Mouse (Mus musculus) midbrain, embryonic 16.5 days (tissue): ENCODE measurements at regions not wholly inside any gene's neighbourhood (a gene's known extent, or its start where the extent isn't known, plus 50 kb on each side); places are given as distances from the start of the nearest gene placed in this dataset.

Source experiments
- ATAC-seq: fragments of 200-750 bp; cut with Nextera tagmentation; 2 replicates; pipeline ENCODE4 v1.8.0; 2017; ENCODE audit warnings: moderate TSS enrichment
- H3K27ac ChIP-seq: fragments of 300-500 bp; sonication (generic); 2 replicates; pipeline ENCODE4 v1.5.1; 2014; ENCODE audit warnings: mild to moderate bottlenecking, low read length, mixed read lengths
- H3K27me3 ChIP-seq: fragments of 300-500 bp; sonication (generic); 2 replicates; pipeline ENCODE4 v1.6.1; 2014; ENCODE audit warnings: low read depth, low read length, mixed read lengths; ENCODE audit not compliant: control insufficient read depth, insufficient read depth
- H3K36me3 ChIP-seq: fragments of 300-500 bp; sonication (generic); 2 replicates; pipeline ENCODE4 v1.6.1; 2014; ENCODE audit warnings: mild to moderate bottlenecking, low read length, moderate library complexity, mixed read lengths; ENCODE audit not compliant: control insufficient read depth, insufficient read depth
- H3K4me1 ChIP-seq: fragments of 300-500 bp; sonication (generic); 2 replicates; pipeline ENCODE4 v1.6.1; 2014; ENCODE audit warnings: mild to moderate bottlenecking, low read length, mixed read lengths; ENCODE audit not compliant: control insufficient read depth, insufficient read depth
- H3K4me2 ChIP-seq: fragments of 300-500 bp; sonication (generic); 2 replicates; pipeline ENCODE4 v1.6.1; 2014; ENCODE audit warnings: mild to moderate bottlenecking, low read length, mixed read lengths
- H3K4me3 ChIP-seq: fragments of 300-500 bp; sonication (generic); 2 replicates; pipeline ENCODE4 v1.5.1; 2014; ENCODE audit warnings: low read depth, mild to moderate bottlenecking, low read length, moderate library complexity, mixed read lengths
- H3K9ac ChIP-seq: fragments of 300-500 bp; sonication (generic); 2 replicates; pipeline ENCODE4 v1.6.1; 2014; ENCODE audit warnings: low read depth, low read length, mixed read lengths
- H3K9me3 ChIP-seq: fragments of 300-500 bp; sonication (generic); replicated peaks from 2 replicates; pipeline ENCODE4 v1.6.1; 2014; ENCODE audit warnings: mild to moderate bottlenecking, low read length, mixed read lengths; ENCODE audit not compliant: control insufficient read depth, poor library complexity, severe bottlenecking
- WGBS: fragments of 180-500 bp; shearing (Covaris S2); extraction: QIAGEN DNeasy Blood & Tissue Kit; methylation state at CpG from one replicate; pipeline ENCODE4 v1.1.7; 2014; 5-methylcytosine and 5-hydroxymethylcytosine counted together

DNA sequence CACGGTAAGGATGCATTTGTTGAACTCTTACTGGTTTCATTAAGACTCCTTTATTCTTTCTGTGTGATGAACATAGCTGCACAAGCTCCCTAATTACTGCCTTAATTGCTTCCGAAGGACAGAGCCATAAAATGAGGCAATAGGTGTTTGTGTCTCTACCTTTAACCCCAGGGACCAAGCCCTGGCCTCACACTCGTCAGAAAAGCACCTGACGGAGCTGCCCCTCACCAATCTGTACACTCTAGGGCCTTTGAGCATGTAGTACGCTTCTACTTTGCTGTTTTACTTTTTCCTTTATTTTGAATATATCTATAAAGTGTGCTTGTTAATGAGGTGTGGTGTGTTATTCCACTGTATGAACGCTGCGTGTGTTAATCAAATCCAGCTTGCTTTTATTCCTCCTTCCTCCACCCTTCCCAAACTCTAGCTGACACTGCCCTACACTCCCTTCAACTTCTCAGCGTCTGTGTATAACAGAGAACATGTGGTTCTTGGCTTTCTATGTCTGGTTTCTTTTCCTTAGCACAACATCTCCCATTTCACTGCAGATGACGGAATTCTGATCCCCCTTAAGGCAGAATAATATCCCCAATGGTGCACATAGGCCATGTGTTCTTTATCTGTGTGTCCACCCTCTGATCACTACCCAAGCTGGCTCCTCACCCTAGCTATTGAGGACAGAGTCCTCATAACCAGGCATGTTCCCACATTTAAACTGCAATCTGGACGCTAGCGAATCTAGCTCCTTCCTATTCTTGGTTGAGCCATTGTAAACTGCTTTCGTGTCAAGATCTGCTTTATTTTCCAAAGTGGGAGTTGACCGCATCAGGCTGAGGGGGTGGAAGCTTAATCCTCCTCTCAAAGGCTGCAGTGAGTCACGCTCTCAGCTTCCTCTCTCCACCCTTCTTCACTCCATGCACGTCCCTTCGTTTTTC lies 52.5 kb upstream of the Nfe2l2 start:
- Histone ChIP-seq H3K4me3 (no peak overlapping the region), H3K4me1 (no peaks in the 10 kb centered on the region)
- 54% methylated on average over 16 of the region's 16 CpGs for WGBS

DNA sequence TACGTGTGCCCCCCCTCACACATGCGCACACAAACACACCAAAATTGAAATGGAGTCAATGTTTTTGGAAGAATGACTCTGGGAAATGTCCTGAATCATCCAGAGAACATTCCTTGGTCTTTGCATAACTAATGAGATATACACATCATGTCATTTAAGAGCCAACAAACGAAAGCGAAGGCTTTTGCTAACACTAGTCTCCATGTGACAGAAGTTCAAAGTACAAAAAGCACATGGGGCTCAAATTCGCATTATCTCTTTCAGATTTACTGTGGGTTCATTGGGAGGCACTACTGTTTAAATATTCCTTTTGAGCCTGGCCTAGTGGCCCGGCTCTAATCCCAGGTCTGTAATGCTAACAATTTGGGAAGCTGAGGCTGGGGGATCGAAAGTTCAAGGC lies 50.2 kb upstream of the Nfe2l2 start:
- H3K27ac ChIP-seq, result no peak overlapping the region
- WGBS, result 79% methylated on average over 7 of the region's 7 CpGs
- no peak overlapping the region for H3K4me3 ChIP-seq
- no peak overlapping the region for H3K9ac ChIP-seq
- no peaks in the 10 kb centered on the region for H3K36me3 ChIP-seq
- no peak overlapping the region for H3K4me2 ChIP-seq
- no peak for ATAC-seq
- H3K4me1 ChIP-seq, result no peaks in the 10 kb centered on the region
- H3K9me3 ChIP-seq, result no peaks in the 10 kb centered on the region
- no peaks in the 10 kb centered on the region for H3K27me3 ChIP-seq

More for the DNA sequence above, 52.5 kb upstream of the Nfe2l2 start:
- H3K27me3 ChIP-seq, result no peaks in the 10 kb centered on the region
- no peak overlapping the region for H3K9ac ChIP-seq
- H3K27ac ChIP-seq, result no peak overlapping the region
- H3K36me3 ChIP-seq, result no peaks in the 10 kb centered on the region
- H3K4me2 ChIP-seq, result no peak overlapping the region
- no peaks in the 10 kb centered on the region for H3K9me3 ChIP-seq
- ATAC-seq, result no peak
